Mouse (Mus musculus): ENCODE data around the gene Gm20388.

The Gm20388 gene

GRCm38 (mm10) chr8:121811931-121812570 lies 1901.4 kb downstream of the Gm20388 start:
- DNase-seq (ENCODE audit: low spot score in 2 of 2) = no peak

- DNase-seq (ENCODE audit: low spot score in 2 of 2) = peak in 1 of 2 experiments; percentile 6
These were observed 1907.6 kb downstream of the Gm20388 start for GRCm38 (mm10) chr8:121818226-121818625.

- no peak for DNase-seq (ENCODE audit: low spot score in 2 of 2)
These were observed 1910.2 kb downstream of the Gm20388 start for GRCm38 (mm10) chr8:121820840-121821239.

- DNase-seq (ENCODE audit: low spot score in 2 of 2) = peak in 1 of 2 experiments; percentile 0
These were observed 1910.7 kb downstream of the Gm20388 start for GRCm38 (mm10) chr8:121821320-121821719.

GRCm38 (mm10) chr8:121821770-121822169 lies 1911.1 kb downstream of the Gm20388 start:
- DNase-seq (ENCODE audit: low spot score in 2 of 2) = no peak

GRCm38 (mm10) chr8:121827726-121828125 lies 1917.1 kb downstream of the Gm20388 start:
- peak in 1 of 2 experiments; percentile 1 for DNase-seq (ENCODE audit: low spot score in 2 of 2)

- DNase-seq (ENCODE audit: low spot score in 2 of 2) = peak in 1 of 2 experiments; percentile 2
These were observed 1917.9 kb downstream of the Gm20388 start for GRCm38 (mm10) chr8:121828376-121829023.

- DNase-seq (ENCODE audit: low spot score in 2 of 2) = peak; percentile 81 to 90
These were observed 1918.6 kb downstream of the Gm20388 start, which contains the start of gene Klhdc4 for GRCm38 (mm10) chr8:121829048-121829776. Klhdc4 (minus strand) TSS chr8:121829569.

GRCm38 (mm10) chr8:121829777-121830362 lies 1919.2 kb downstream of the Gm20388 start:
- DNase-seq (ENCODE audit: low spot score in 2 of 2) = no peak

GRCm38 (mm10) chr8:121832061-121832460 lies 1921.4 kb downstream of the Gm20388 start:
- DNase-seq (ENCODE audit: low spot score in 2 of 2) = peak in 1 of 2 experiments; percentile 2

GRCm38 (mm10) chr8:121832503-121832902 lies 1921.9 kb downstream of the Gm20388 start:
- peak; percentile 73 to 76 for DNase-seq (ENCODE audit: low spot score in 2 of 2)

- DNase-seq (ENCODE audit: low spot score in 2 of 2) = peak; percentile 70 to 71
These were observed 1930.6 kb downstream of the Gm20388 start for GRCm38 (mm10) chr8:121841242-121841641.

- peak in 1 of 2 experiments; percentile 2 for DNase-seq (ENCODE audit: low spot score in 2 of 2)
These were observed 1931.7 kb downstream of the Gm20388 start for GRCm38 (mm10) chr8:121842064-121842955.

GRCm38 (mm10) chr8:121843184-121843733 lies 1932.6 kb downstream of the Gm20388 start:
- no peak for DNase-seq (ENCODE audit: low spot score in 2 of 2)

- DNase-seq (ENCODE audit: low spot score in 2 of 2) = no peak
These were observed 1934.1 kb downstream of the Gm20388 start for GRCm38 (mm10) chr8:121844765-121845164.

- DNase-seq (ENCODE audit: low spot score in 2 of 2) = no peak
These were observed 1936.2 kb downstream of the Gm20388 start for GRCm38 (mm10) chr8:121846815-121847214.

GRCm38 (mm10) chr8:121847261-121847822 lies 1936.7 kb downstream of the Gm20388 start:
- no peak for DNase-seq (ENCODE audit: low spot score in 2 of 2)

- no peak for DNase-seq (ENCODE audit: low spot score in 2 of 2)
These were observed 1937.3 kb downstream of the Gm20388 start for GRCm38 (mm10) chr8:121847987-121848386.

- DNase-seq (ENCODE audit: low spot score in 2 of 2) = no peak
These were observed 1937.9 kb downstream of the Gm20388 start for GRCm38 (mm10) chr8:121848495-121848894.

- DNase-seq (ENCODE audit: low spot score in 2 of 2) = no peak
These were observed 1938.7 kb downstream of the Gm20388 start for GRCm38 (mm10) chr8:121849303-121849702.

Measured in frontal cortex, postnatal 25 days (tissue).